Mouse (Mus musculus) liver, adult 2 months (tissue): ENCODE measurements at regions not wholly inside any gene's neighbourhood (a gene's known extent, or its start where the extent isn't known, plus 50 kb on each side); places are given as distances from the start of the nearest gene placed in this dataset.

Experiments used
- CTCF ChIP-seq: fragments of 200-500 bp; IDR thresholded peaks from 2 replicates; pipeline ENCODE4 v1.5.1; 2011; ENCODE audit warnings: low read depth, low read length, control low read depth
- POLR2A ChIP-seq: fragments of 200-500 bp; IDR thresholded peaks from 2 replicates; pipeline ENCODE4 v1.6.1; 2011; ENCODE audit warnings: low read length, control low read depth; ENCODE audit not compliant: insufficient read depth; ENCODE audit errors: extremely low read depth

- no peak for TF ChIP-seq CTCF
- TF ChIP-seq POLR2A = no peak
Observed at GRCm38 (mm10) chr13:90537525-90537924, 367.6 kb downstream of the Atp6ap1l start.
